Mouse (Mus musculus) C2C12 (cell line): ENCODE data around the gene Hoxa10.

Source experiments
- CEBPB ChIP-seq: IDR thresholded peaks from one replicate; pipeline ENCODE4 v1.6.1; 2011; ENCODE audit warnings: low read depth, mild to moderate bottlenecking, control low read depth, moderate library complexity
- CTCF ChIP-seq: IDR thresholded peaks from one replicate; pipeline ENCODE4 v1.5.1; 2011; ENCODE audit not compliant: control insufficient read depth, insufficient read depth, insufficient read length
- FOSL1 ChIP-seq: IDR thresholded peaks from one replicate; pipeline ENCODE4 v1.8.0; 2011; ENCODE audit warnings: mild to moderate bottlenecking, low read length; ENCODE audit not compliant: poor library complexity, insufficient read depth, severe bottlenecking
- MAX ChIP-seq: IDR thresholded peaks from one replicate; pipeline ENCODE4 v1.6.1; 2011; ENCODE audit warnings: mild to moderate bottlenecking, control low read depth
- MYOD1 ChIP-seq: IDR thresholded peaks from one replicate; pipeline ENCODE4 v1.6.1; 2011; ENCODE audit warnings: low read depth; ENCODE audit not compliant: control insufficient read depth, insufficient read length
- MYOG ChIP-seq: IDR thresholded peaks from one replicate; pipeline ENCODE4 v1.6.1; 2011; ENCODE audit not compliant: control insufficient read depth, insufficient read length; ENCODE audit errors: extremely low read depth
- USF1 ChIP-seq: IDR thresholded peaks from one replicate; pipeline ENCODE4 v1.6.1; 2011; ENCODE audit warnings: low read depth, mild to moderate bottlenecking, control low read depth, moderate library complexity

DNA sequence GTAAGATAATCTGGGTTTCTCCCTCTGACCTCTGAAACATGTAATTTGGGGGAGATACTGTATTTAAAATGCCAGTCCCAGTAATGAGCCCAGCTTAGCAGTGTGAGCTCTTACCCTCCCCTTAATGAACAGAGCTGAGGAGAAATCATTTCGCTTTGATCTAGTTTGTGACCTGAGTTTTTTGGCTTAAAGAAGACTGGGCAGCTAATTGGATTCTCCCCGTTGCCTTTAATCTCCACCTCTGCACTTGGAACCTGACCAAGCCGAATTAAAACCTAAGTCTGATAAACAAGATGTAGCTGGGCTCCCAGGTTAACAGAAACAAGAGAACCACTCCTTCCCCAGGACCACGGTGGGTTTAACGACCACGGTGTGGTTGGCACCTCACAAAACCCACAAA lies 35.7 kb upstream of the Hoxa10 start:
- TF ChIP-seq CTCF: no peak
- no peak for TF ChIP-seq CEBPB
- TF ChIP-seq MAX: no peak
- TF ChIP-seq MYOG: no peak
- TF ChIP-seq USF1: no peak
- no peak for TF ChIP-seq MYOD1
- TF ChIP-seq FOSL1: no peak
